Mouse (Mus musculus) cortical plate, adult 2 months (tissue): ENCODE results near the gene Katnal1.

Source experiments
- CTCF ChIP-seq: fragments of 200-500 bp; IDR thresholded peaks from 2 replicates; pipeline ENCODE4 v1.5.1; 2011; ENCODE audit warnings: mild to moderate bottlenecking, control low read depth, low read length; ENCODE audit not compliant: insufficient read depth; ENCODE audit errors: extremely low read depth
- POLR2A ChIP-seq: fragments of 200-500 bp; IDR thresholded peaks from 2 replicates; pipeline ENCODE4 v1.6.1; 2011; ENCODE audit warnings: mild to moderate bottlenecking, low read length, control low read depth; ENCODE audit not compliant: insufficient read depth; ENCODE audit errors: extremely low read depth

DNA sequence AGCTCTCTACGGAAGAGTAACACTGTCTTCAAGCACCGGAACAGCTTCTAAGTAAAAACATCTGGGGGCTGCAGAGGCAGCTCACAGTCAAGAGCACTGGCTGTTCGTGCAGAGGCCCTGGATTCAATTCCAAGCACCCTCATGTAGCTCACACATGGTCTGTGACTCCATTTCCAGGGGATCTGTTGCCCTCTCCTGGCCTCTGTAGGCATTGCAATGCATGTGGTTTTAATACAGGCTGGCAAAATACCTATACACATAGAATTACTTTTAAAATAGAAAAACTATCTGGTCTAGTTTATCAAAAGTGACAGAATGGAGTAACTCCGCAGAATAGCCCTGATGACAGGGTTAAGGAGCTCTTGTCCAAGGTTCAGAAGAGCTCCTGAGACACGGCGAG lies 49.9 kb downstream of the Katnal1 start:
- TF ChIP-seq CTCF (0 out of 2 replicates have a peak, but pooled peaks have one; percentile 5), POLR2A (no peak)
